Mouse (Mus musculus) kidney, postnatal 10 days (tissue): Measurements from ENCODE around the gene Crabp2.

Experiments used
- DNase-seq: peaks from one replicate; pipeline ENCODE4 v3.0.0; 2021; ENCODE audit warnings: mixed read lengths

Crabp2 gene

GRCm38 (mm10) chr3:87986868-87987267 is 38.4 kb downstream of the Crabp2 start:
- DNase-seq: peak; percentile 99

GRCm38 (mm10) chr3:87987633-87988032 is 39.2 kb downstream of the Crabp2 start:
- DNase-seq: peak; percentile 57

GRCm38 (mm10) chr3:87988068-87988467 is 39.6 kb downstream of the Crabp2 start:
- DNase-seq: no peak

- no peak for DNase-seq
These were observed 41.5 kb downstream of the Crabp2 start for GRCm38 (mm10) chr3:87989935-87990334.

GRCm38 (mm10) chr3:87993436-87993835 is 45.0 kb downstream of the Crabp2 start:
- peak; percentile 83 for DNase-seq

GRCm38 (mm10) chr3:87995331-87995730 is 46.9 kb downstream of the Crabp2 start:
- DNase-seq: no peak

GRCm38 (mm10) chr3:87996401-87996800 is 47.9 kb downstream of the Crabp2 start:
- no peak for DNase-seq

- DNase-seq: peak; percentile 67
These were observed 48.6 kb downstream of the Crabp2 start for GRCm38 (mm10) chr3:87996971-87997614.

- DNase-seq: no peak
These were observed 50.3 kb downstream of the Crabp2 start for GRCm38 (mm10) chr3:87998747-87999146.

- no peak for DNase-seq
These were observed 50.9 kb downstream of the Crabp2 start for GRCm38 (mm10) chr3:87999243-87999895.

- no peak for DNase-seq
These were observed 51.7 kb downstream of the Crabp2 start, which contains the start of gene Bcan for GRCm38 (mm10) chr3:88000181-88000580. TSS of gene Bcan (minus strand) at chr3:88000230.

GRCm38 (mm10) chr3:88000816-88001595 is 52.5 kb downstream of the Crabp2 start:
- no peak for DNase-seq

GRCm38 (mm10) chr3:88002291-88002976 is 54.0 kb downstream of the Crabp2 start:
- DNase-seq: no peak
